Mouse (Mus musculus): ENCODE results near the gene Prkar2a. TPM values are rescaled to one million over a fixed set of nuclear protein-coding genes. Genes with fewer than 3 reads are reported as not detected.

Gene Prkar2a
- polyA plus RNA-seq, 1 experiment from 2014 or later, result 20.2 TPM

- ATAC-seq (ENCODE audit: low FRiP score, low TSS enrichment), result no peak
- peaks cover 42% of the 10 kb centered on the region for H3K36me3 ChIP-seq (ENCODE audit: insufficient read depth, low read length)
- WGBS, result 92% methylated on average over 9 of the region's 9 CpGs
These were observed 52.9 kb downstream of the Prkar2a start for GRCm38 (mm10) chr9:108742048-108742447.

GRCm38 (mm10) chr9:108746876-108747499 lies 57.9 kb downstream of the Prkar2a start:
- no peak overlapping the region for H3K4me2 ChIP-seq (replicated peaks; ENCODE audit: low read depth, low read length)
- H3K4me3 ChIP-seq (ENCODE audit: low read length), result no peak overlapping the region
- H3K27me3 ChIP-seq (ENCODE audit: insufficient read depth, low read length), result no peaks in the 10 kb centered on the region
- no peaks in the 10 kb centered on the region for H3K4me1 ChIP-seq (ENCODE audit: insufficient read depth, low read length)
- 85% methylated on average over 14 of the region's 14 CpGs for WGBS
- H3K36me3 ChIP-seq (ENCODE audit: insufficient read depth, low read length), result peaks cover 54% of the 10 kb centered on the region
- no peak overlapping the region for H3K27ac ChIP-seq (ENCODE audit: low read length)
- no peaks in the 10 kb centered on the region for H3K9me3 ChIP-seq (ENCODE audit: low read length)
- no peak for ATAC-seq (ENCODE audit: low FRiP score, low TSS enrichment)
- H3K9ac ChIP-seq (replicated peaks; ENCODE audit: low read length), result no peak overlapping the region

More at GRCm38 (mm10) chr9:108742048-108742447, 52.9 kb downstream of the Prkar2a start:
- H3K27ac ChIP-seq (ENCODE audit: low read length), result no peak overlapping the region
- no peaks in the 10 kb centered on the region for H3K9me3 ChIP-seq (ENCODE audit: low read length)
- H3K27me3 ChIP-seq (ENCODE audit: insufficient read depth, low read length), result no peaks in the 10 kb centered on the region
- H3K9ac ChIP-seq (replicated peaks; ENCODE audit: low read length), result no peak overlapping the region
- no peak overlapping the region for H3K4me2 ChIP-seq (replicated peaks; ENCODE audit: low read depth, low read length)
- no peak overlapping the region for H3K4me3 ChIP-seq (ENCODE audit: low read length)
- no peaks in the 10 kb centered on the region for H3K4me1 ChIP-seq (ENCODE audit: insufficient read depth, low read length)

GRCm38 (mm10) chr9:108747694-108748093 lies 58.6 kb downstream of the Prkar2a start:
- ATAC-seq (ENCODE audit: low FRiP score, low TSS enrichment), result no peak
- H3K36me3 ChIP-seq (ENCODE audit: insufficient read depth, low read length), result peaks cover 47% of the 10 kb centered on the region
- H3K9ac ChIP-seq (replicated peaks; ENCODE audit: low read length), result no peak overlapping the region
- no peak overlapping the region for H3K27ac ChIP-seq (ENCODE audit: low read length)
- H3K27me3 ChIP-seq (ENCODE audit: insufficient read depth, low read length), result no peaks in the 10 kb centered on the region
- WGBS, result 90% methylated on average over 3 of the region's 3 CpGs
- H3K4me2 ChIP-seq (replicated peaks; ENCODE audit: low read depth, low read length), result no peak overlapping the region
- no peak overlapping the region for H3K4me3 ChIP-seq (ENCODE audit: low read length)
- H3K9me3 ChIP-seq (ENCODE audit: low read length), result no peaks in the 10 kb centered on the region
- H3K4me1 ChIP-seq (ENCODE audit: insufficient read depth, low read length), result no peaks in the 10 kb centered on the region

GRCm38 (mm10) chr9:108748600-108749183 lies 59.6 kb downstream of the Prkar2a start:
- Histone ChIP-seq H3K27me3 (ENCODE audit: insufficient read depth, low read length) (no peaks in the 10 kb centered on the region), H3K27ac (ENCODE audit: low read length) (no peak overlapping the region), H3K4me2 (replicated peaks; ENCODE audit: low read depth, low read length) (no peak overlapping the region), H3K36me3 (ENCODE audit: insufficient read depth, low read length) (peaks cover 39% of the 10 kb centered on the region), H3K9me3 (ENCODE audit: low read length) (no peaks in the 10 kb centered on the region), H3K4me1 (ENCODE audit: insufficient read depth, low read length) (no peaks in the 10 kb centered on the region), H3K9ac (replicated peaks; ENCODE audit: low read length) (no peak overlapping the region), H3K4me3 (ENCODE audit: low read length) (no peak overlapping the region)
- 79% methylated on average over 11 of the region's 11 CpGs for WGBS
- ATAC-seq (ENCODE audit: low FRiP score, low TSS enrichment), result no peak

GRCm38 (mm10) chr9:108750616-108751015 lies 61.5 kb downstream of the Prkar2a start:
- ATAC-seq (ENCODE audit: low FRiP score, low TSS enrichment), result no peak
- Histone ChIP-seq H3K27me3 (ENCODE audit: insufficient read depth, low read length) (no peaks in the 10 kb centered on the region), H3K36me3 (ENCODE audit: insufficient read depth, low read length) (peaks cover 23% of the 10 kb centered on the region), H3K4me3 (ENCODE audit: low read length) (no peak overlapping the region), H3K4me2 (replicated peaks; ENCODE audit: low read depth, low read length) (no peak overlapping the region), H3K9ac (replicated peaks; ENCODE audit: low read length) (no peak overlapping the region), H3K27ac (ENCODE audit: low read length) (no peak overlapping the region), H3K4me1 (ENCODE audit: insufficient read depth, low read length) (no peaks in the 10 kb centered on the region), H3K9me3 (ENCODE audit: low read length) (no peaks in the 10 kb centered on the region)
- 83% methylated on average over 11 of the region's 11 CpGs for WGBS

GRCm38 (mm10) chr9:108752142-108752920 lies 63.2 kb downstream of the Prkar2a start:
- Histone ChIP-seq H3K36me3 (ENCODE audit: insufficient read depth, low read length) (peaks cover 10% of the 10 kb centered on the region; the same call in 1 of the 2 replicates), H3K9me3 (ENCODE audit: low read length) (no peaks in the 10 kb centered on the region), H3K27ac (ENCODE audit: low read length) (no peak overlapping the region), H3K27me3 (ENCODE audit: insufficient read depth, low read length) (no peaks in the 10 kb centered on the region), H3K4me3 (ENCODE audit: low read length) (no peak overlapping the region), H3K4me1 (ENCODE audit: insufficient read depth, low read length) (no peaks in the 10 kb centered on the region), H3K9ac (replicated peaks; ENCODE audit: low read length) (no peak overlapping the region), H3K4me2 (replicated peaks; ENCODE audit: low read depth, low read length) (no peak overlapping the region)
- no peak for ATAC-seq (ENCODE audit: low FRiP score, low TSS enrichment)
- 85% methylated on average over 11 of the region's 11 CpGs for WGBS

GRCm38 (mm10) chr9:108753326-108753725 lies 64.2 kb downstream of the Prkar2a start:
- H3K36me3 ChIP-seq (ENCODE audit: insufficient read depth, low read length), result 0 out of 2 replicates have a peak, but pooled peaks cover 5% of the 10 kb centered on the region
- no peaks in the 10 kb centered on the region for H3K4me1 ChIP-seq (ENCODE audit: insufficient read depth, low read length)
- H3K27me3 ChIP-seq (ENCODE audit: insufficient read depth, low read length), result no peaks in the 10 kb centered on the region
- no peak overlapping the region for H3K4me3 ChIP-seq (ENCODE audit: low read length)
- no peaks in the 10 kb centered on the region for H3K9me3 ChIP-seq (ENCODE audit: low read length)
- ATAC-seq (ENCODE audit: low FRiP score, low TSS enrichment), result no peak
- H3K9ac ChIP-seq (replicated peaks; ENCODE audit: low read length), result no peak overlapping the region
- 65% methylated on average over 9 of the region's 9 CpGs for WGBS
- no peak overlapping the region for H3K4me2 ChIP-seq (replicated peaks; ENCODE audit: low read depth, low read length)
- no peak overlapping the region for H3K27ac ChIP-seq (ENCODE audit: low read length)

- ATAC-seq (ENCODE audit: low FRiP score, low TSS enrichment), result peak; percentile 67
- Histone ChIP-seq H3K4me1 (ENCODE audit: insufficient read depth, low read length) (no peaks in the 10 kb centered on the region), H3K4me2 (replicated peaks; ENCODE audit: low read depth, low read length) (no peak overlapping the region), H3K36me3 (ENCODE audit: insufficient read depth, low read length) (no peaks in the 10 kb centered on the region), H3K9ac (replicated peaks; ENCODE audit: low read length) (no peak overlapping the region), H3K27me3 (ENCODE audit: insufficient read depth, low read length) (no peaks in the 10 kb centered on the region), H3K9me3 (ENCODE audit: low read length) (no peaks in the 10 kb centered on the region), H3K4me3 (ENCODE audit: low read length) (no peak overlapping the region), H3K27ac (ENCODE audit: low read length) (no peak overlapping the region)
- 77% methylated on average over 3 of the region's 3 CpGs for WGBS
These were observed 64.9 kb downstream of the Prkar2a start for GRCm38 (mm10) chr9:108753976-108754375.

GRCm38 (mm10) chr9:108754423-108754822 lies 65.3 kb downstream of the Prkar2a start:
- Histone ChIP-seq H3K27ac (ENCODE audit: low read length) (no peak overlapping the region), H3K4me2 (replicated peaks; ENCODE audit: low read depth, low read length) (no peak overlapping the region), H3K4me3 (ENCODE audit: low read length) (no peak overlapping the region), H3K9me3 (ENCODE audit: low read length) (no peaks in the 10 kb centered on the region), H3K4me1 (ENCODE audit: insufficient read depth, low read length) (no peaks in the 10 kb centered on the region), H3K36me3 (ENCODE audit: insufficient read depth, low read length) (no peaks in the 10 kb centered on the region), H3K9ac (replicated peaks; ENCODE audit: low read length) (no peak overlapping the region), H3K27me3 (ENCODE audit: insufficient read depth, low read length) (no peaks in the 10 kb centered on the region)
- ATAC-seq (ENCODE audit: low FRiP score, low TSS enrichment), result peak; percentile 27; the same call in 1 of the 2 replicates
- 78% methylated on average over 5 of the region's 5 CpGs for WGBS

- Histone ChIP-seq H3K4me1 (ENCODE audit: insufficient read depth, low read length) (no peaks in the 10 kb centered on the region), H3K4me2 (replicated peaks; ENCODE audit: low read depth, low read length) (no peak overlapping the region), H3K27ac (ENCODE audit: low read length) (no peak overlapping the region), H3K9me3 (ENCODE audit: low read length) (no peaks in the 10 kb centered on the region), H3K36me3 (ENCODE audit: insufficient read depth, low read length) (no peaks in the 10 kb centered on the region), H3K4me3 (ENCODE audit: low read length) (no peak overlapping the region), H3K27me3 (ENCODE audit: insufficient read depth, low read length) (no peaks in the 10 kb centered on the region), H3K9ac (replicated peaks; ENCODE audit: low read length) (no peak overlapping the region)
- 50% methylated on average over 6 of the region's 6 CpGs for WGBS
- no peak for ATAC-seq (ENCODE audit: low FRiP score, low TSS enrichment)
These were observed 68.3 kb downstream of the Prkar2a start for GRCm38 (mm10) chr9:108757406-108757805.

Measured in kidney, embryonic 16.5 days (tissue).